Mouse (Mus musculus): ENCODE results near the gene Nupl2. TPM values are rescaled to one million over a fixed set of nuclear protein-coding genes. Genes with fewer than 3 reads are reported as not detected.

Gene Nupl2
- total and polyA plus RNA-seq, 3 experiments, result 12.0 to 33.9 (median 28.9) TPM

GRCm38 (mm10) chr5:24213861-24214546 is 49.2 kb downstream of the Nupl2 start:
- no peaks in the 10 kb centered on the region for H3K4me1 ChIP-seq (ENCODE audit: control insufficient read depth in 1 of 2, insufficient read depth in 2 of 2)
- no peak overlapping the region for H3K4me3 ChIP-seq (replicated peaks in 1 of 3; ENCODE audit: low read depth in 2 of 3, low read length in 2 of 3, poor library complexity in 1 of 3)
- no peaks in the 10 kb centered on the region for H3K27me3 ChIP-seq (replicated peaks)
- no peak overlapping the region for H3K4me2 ChIP-seq (ENCODE audit: insufficient read depth, low read depth, poor library complexity, severe bottlenecking)
- no peak overlapping the region for H3K27ac ChIP-seq (ENCODE audit: insufficient read depth, low read depth)
- H3K9me3 ChIP-seq (replicated peaks; ENCODE audit: low read length), result no peaks in the 10 kb centered on the region
- H3K36me3 ChIP-seq (replicated peaks in 1 of 2; ENCODE audit: control insufficient read depth in 1 of 2, insufficient read depth in 1 of 2, low read length in 1 of 2), result no peaks in the 10 kb centered on the region
- in situ Hi-C loops (cut with MboI; ENCODE audit: low pct_ligation_motif_present, low pct_unique_long_range_greater_than_20kb, low sequenced_read_pairs), result loop anchor here (5.0 kb wide), 1 partner anchor 33 kb away; no protein-coding TSS in a partner anchor
- no peak for DNase-seq (ENCODE audit: extremely low read depth)
- H3K9ac ChIP-seq (ENCODE audit: insufficient read depth, low read depth), result no peak overlapping the region
- TF ChIP-seq HCFC1 (IDR thresholded peaks at IDR 0.05; ENCODE audit: low read depth, low read length) (no peak), ETS1 (conservative IDR thresholded peaks at IDR 0.05; ENCODE audit: low read depth, low read length) (no peak), USF1 (IDR thresholded peaks at IDR 0.05; ENCODE audit: low read depth, low read length) (no peak), RAD21 (IDR thresholded peaks at IDR 0.05; ENCODE audit: low read depth, low read length) (no peak), RCOR1 (conservative IDR thresholded peaks at IDR 0.05; ENCODE audit: low read depth, low read length) (no peak), MAFK (IDR thresholded peaks at IDR 0.05; ENCODE audit: insufficient replicate concordance, low read length) (no peak), ZMIZ1 (IDR thresholded peaks at IDR 0.05; ENCODE audit: low read depth, low read length) (no peak)
- H3K79me2 ChIP-seq (replicated peaks; ENCODE audit: control insufficient read depth, extremely low read depth, insufficient read depth, poor library complexity, severe bottlenecking), result no peaks in the 10 kb centered on the region
- dilution Hi-C loops (cut with MboI; ENCODE audit: extremely low pct_ligation_motif_present, extremely low pct_unique_long_range_greater_than_20kb, low sequenced_read_pairs), result no loop called here

- H3K9me3 ChIP-seq (replicated peaks; ENCODE audit: low read length), result no peaks in the 10 kb centered on the region
- H3K4me3 ChIP-seq (replicated peaks in 1 of 3; ENCODE audit: low read depth in 2 of 3, low read length in 2 of 3, poor library complexity in 1 of 3), result no peak overlapping the region
- H3K79me2 ChIP-seq (replicated peaks; ENCODE audit: control insufficient read depth, extremely low read depth, insufficient read depth, poor library complexity, severe bottlenecking), result no peaks in the 10 kb centered on the region
- H3K4me2 ChIP-seq (ENCODE audit: insufficient read depth, low read depth, poor library complexity, severe bottlenecking), result no peak overlapping the region
- no peaks in the 10 kb centered on the region for H3K27me3 ChIP-seq (replicated peaks)
- DNase-seq (ENCODE audit: extremely low read depth), result no peak
- no peak overlapping the region for H3K27ac ChIP-seq (ENCODE audit: insufficient read depth, low read depth)
- in situ Hi-C loops (cut with MboI; ENCODE audit: low pct_ligation_motif_present, low pct_unique_long_range_greater_than_20kb, low sequenced_read_pairs), result loop anchor here (5.0 kb wide), 1 partner anchor 33 kb away; no protein-coding TSS in a partner anchor
- no peaks in the 10 kb centered on the region for H3K36me3 ChIP-seq (replicated peaks in 1 of 2; ENCODE audit: control insufficient read depth in 1 of 2, insufficient read depth in 1 of 2, low read length in 1 of 2)
- no peaks in the 10 kb centered on the region for H3K4me1 ChIP-seq (ENCODE audit: control insufficient read depth in 1 of 2, insufficient read depth in 2 of 2)
- TF ChIP-seq USF1 (IDR thresholded peaks at IDR 0.05; ENCODE audit: low read depth, low read length) (no peak), TCF12 (IDR thresholded peaks at IDR 0.05; ENCODE audit: low read depth, low read length) (no peak), ETS1 (conservative IDR thresholded peaks at IDR 0.05; ENCODE audit: low read depth, low read length) (no peak), POLR2AphosphoS2 (IDR thresholded peaks at IDR 0.05; ENCODE audit: low read depth, low read length) (no peak), BHLHE40 (IDR thresholded peaks at IDR 0.05; ENCODE audit: low read depth, low read length) (no peak), RAD21 (IDR thresholded peaks at IDR 0.05; ENCODE audit: low read depth, low read length) (no peak), JUN (IDR thresholded peaks at IDR 0.05; ENCODE audit: insufficient read depth, low read depth, low read length) (no peak), MAFK (IDR thresholded peaks at IDR 0.05; ENCODE audit: insufficient replicate concordance, low read length) (no peak), PAX5 (IDR thresholded peaks at IDR 0.05; ENCODE audit: low read length) (no peak)
- no peak overlapping the region for H3K9ac ChIP-seq (ENCODE audit: insufficient read depth, low read depth)
- dilution Hi-C loops (cut with MboI; ENCODE audit: extremely low pct_ligation_motif_present, extremely low pct_unique_long_range_greater_than_20kb, low sequenced_read_pairs), result no loop called here
These were observed 49.8 kb downstream of the Nupl2 start for GRCm38 (mm10) chr5:24214547-24214878.

All from CH12.LX (cell line).